Mouse (Mus musculus) CH12.LX (cell line): ENCODE results near the gene Safb. TPM values are rescaled to one million over a fixed set of nuclear protein-coding genes. Genes with fewer than 3 reads are reported as not detected.

Experiments
- DNase-seq: peaks from one replicate; pipeline ENCODE4 v3.0.0-alpha.2; 2013; ENCODE audit errors: extremely low read depth
- H3K27ac ChIP-seq: 2 replicates; pipeline ENCODE4 v1.5.1; 2012; ENCODE audit warnings: low read depth, mild to moderate bottlenecking, control low read depth, moderate library complexity; ENCODE audit not compliant: insufficient read depth
- H3K27me3 ChIP-seq: replicated peaks from 2 replicates; pipeline ENCODE3; 2012; ENCODE audit warnings: inconsistent platforms
- H3K36me3 ChIP-seq, 2 experiments: replicated peaks in 1 of 2; 2 replicates each; pipeline versions ENCODE3 to v1.6.1; 2012; ENCODE audit warnings: inconsistent platforms in 1 of 2, low read length in 1 of 2, mild to moderate bottlenecking in 1 of 2, mixed read lengths in 1 of 2, moderate library complexity in 1 of 2; ENCODE audit not compliant: control insufficient read depth in 1 of 2, insufficient read depth in 1 of 2
- H3K4me1 ChIP-seq, 2 experiments: 2 replicates each; pipeline ENCODE4 v1.6.1; 2012; ENCODE audit warnings: inconsistent platforms in 1 of 2, moderate library complexity in 1 of 2; ENCODE audit not compliant: insufficient read depth in 2 of 2, control insufficient read depth in 1 of 2
- H3K4me2 ChIP-seq: 2 replicates; pipeline ENCODE4 v1.6.1; 2012; ENCODE audit warnings: low read depth, mild to moderate bottlenecking, control low read depth; ENCODE audit not compliant: poor library complexity, insufficient read depth, severe bottlenecking
- H3K4me3 ChIP-seq, 3 experiments: fragments of 150-350 bp in 1 of 3; sonication (generic) in 1 of 3; replicated peaks in 1 of 3; 2 replicates each; pipeline versions ENCODE3 to v1.5.1; 2011 to 2012; ENCODE audit warnings: low read depth in 2 of 3, low read length in 2 of 3, mild to moderate bottlenecking in 2 of 3, moderate library complexity in 2 of 3, control low read depth in 1 of 3, improper control_type of control experiment in 1 of 3, inconsistent platforms in 1 of 3, mixed read lengths in 1 of 3; ENCODE audit not compliant: poor library complexity in 1 of 3
- H3K79me2 ChIP-seq: replicated peaks from 2 replicates; pipeline ENCODE4 v1.6.1; 2012; ENCODE audit warnings: mild to moderate bottlenecking, moderate library complexity; ENCODE audit not compliant: control insufficient read depth, poor library complexity, insufficient read depth, severe bottlenecking; ENCODE audit errors: extremely low read depth
- H3K9ac ChIP-seq: 2 replicates; pipeline ENCODE4 v1.6.1; 2012; ENCODE audit warnings: low read depth, mild to moderate bottlenecking, control low read depth, moderate library complexity; ENCODE audit not compliant: insufficient read depth
- H3K9me3 ChIP-seq: replicated peaks from 2 replicates; pipeline ENCODE3; 2012; ENCODE audit warnings: low read length, inconsistent platforms, mixed read lengths
- BHLHE40 ChIP-seq: IDR thresholded peaks from 2 replicates; pipeline ENCODE4 v1.6.1; 2011; ENCODE audit warnings: mild to moderate bottlenecking, low read depth, low read length, improper control_type of control experiment
- CTCF ChIP-seq, 2 experiments: IDR thresholded peaks in 1 of 2; conservative IDR thresholded peaks in 1 of 2; 2 replicates each; pipeline ENCODE4 v1.5.1; 2011 to 2012; ENCODE audit warnings: low read depth in 2 of 2, low read length in 2 of 2, improper control_type of control experiment in 1 of 2, inconsistent platforms in 1 of 2, mild to moderate bottlenecking in 1 of 2, moderate library complexity in 1 of 2
- ELF1 ChIP-seq: IDR thresholded peaks from 2 replicates; pipeline ENCODE4 v1.6.1; 2014; ENCODE audit warnings: low read depth, mild to moderate bottlenecking, inconsistent platforms, low read length, improper control_type of control experiment
- EP300 ChIP-seq: IDR thresholded peaks from 2 replicates; pipeline ENCODE4 v1.6.1; 2011; ENCODE audit warnings: low read length, improper control_type of control experiment
- IRF4 ChIP-seq: IDR thresholded peaks from 2 replicates; pipeline ENCODE4 v1.6.1; 2014; ENCODE audit warnings: low read depth, mild to moderate bottlenecking, inconsistent platforms, low read length, improper control_type of control experiment
- KAT2A ChIP-seq: IDR thresholded peaks from 2 replicates; pipeline ENCODE4 v1.6.1; 2012; ENCODE audit warnings: low read length, improper control_type of control experiment, inconsistent platforms; ENCODE audit not compliant: insufficient replicate concordance
- MAFK ChIP-seq: IDR thresholded peaks from 2 replicates; pipeline ENCODE4 v1.6.1; 2011; ENCODE audit warnings: low read length, improper control_type of control experiment; ENCODE audit not compliant: insufficient replicate concordance
- MEF2A ChIP-seq: IDR thresholded peaks from 2 replicates; pipeline ENCODE4 v1.6.1; 2014; ENCODE audit warnings: low read depth, mild to moderate bottlenecking, inconsistent platforms, low read length, improper control_type of control experiment, borderline replicate concordance
- MXI1 ChIP-seq: IDR thresholded peaks from 2 replicates; pipeline ENCODE4 v1.6.1; 2011; ENCODE audit warnings: mild to moderate bottlenecking, low read depth, low read length, improper control_type of control experiment
- NELFE ChIP-seq: IDR thresholded peaks from 2 replicates; pipeline ENCODE4 v1.6.1; 2011; ENCODE audit warnings: low read depth, low read length, improper control_type of control experiment
- NRF1 ChIP-seq: IDR thresholded peaks from 2 replicates; pipeline ENCODE4 v1.6.1; 2014; ENCODE audit warnings: low read depth, mild to moderate bottlenecking, inconsistent platforms, low read length, improper control_type of control experiment, moderate library complexity
- PAX5 ChIP-seq: IDR thresholded peaks from 2 replicates; pipeline ENCODE4 v1.6.1; 2012; ENCODE audit warnings: low read length, inconsistent platforms, mixed read lengths
- POLR2AphosphoS2 ChIP-seq: IDR thresholded peaks from 2 replicates; pipeline ENCODE4 v1.6.1; 2011; ENCODE audit warnings: low read depth, low read length, improper control_type of control experiment
- RAD21 ChIP-seq: IDR thresholded peaks from 2 replicates; pipeline ENCODE4 v1.6.1; 2011; ENCODE audit warnings: low read depth, mild to moderate bottlenecking, low read length, improper control_type of control experiment, moderate library complexity
- RCOR1 ChIP-seq: conservative IDR thresholded peaks from 2 replicates; pipeline ENCODE4 v1.6.1; 2012; ENCODE audit warnings: low read depth, mild to moderate bottlenecking, inconsistent platforms, low read length, improper control_type of control experiment
- SMC3 ChIP-seq: IDR thresholded peaks from 2 replicates; pipeline ENCODE4 v1.6.1; 2011; ENCODE audit warnings: low read depth, low read length, improper control_type of control experiment
- TBP ChIP-seq: conservative IDR thresholded peaks from 2 replicates; pipeline ENCODE4 v1.6.1; 2011; ENCODE audit warnings: low read depth, low read length, improper control_type of control experiment
- UBTF ChIP-seq: IDR thresholded peaks from 2 replicates; pipeline ENCODE4 v1.6.1; 2012; ENCODE audit warnings: low read depth, mild to moderate bottlenecking, inconsistent platforms, low read length, improper control_type of control experiment, moderate library complexity
- USF1 ChIP-seq: IDR thresholded peaks from 2 replicates; pipeline ENCODE4 v1.6.1; 2014; ENCODE audit warnings: low read depth, mild to moderate bottlenecking, inconsistent platforms, low read length, improper control_type of control experiment
- dilution Hi-C: fragments of 300-500 bp; cut with MboI; formaldehyde crosslinking; loops from 2 replicates; pipeline ENCODE4 v1.14.3; 2020; ENCODE audit warnings: low sequenced_read_pairs; ENCODE audit not compliant: extremely low pct_unique_long_range_greater_than_20kb, extremely low pct_ligation_motif_present
- in situ Hi-C: fragments of 300-500 bp; cut with MboI; formaldehyde crosslinking; loops from 3 replicates; pipeline ENCODE4 v1.14.3; 2019; ENCODE audit warnings: low sequenced_read_pairs, low pct_ligation_motif_present, low pct_unique_long_range_greater_than_20kb, mixed read lengths
- polyA plus RNA-seq: library from polyadenylated mRNA; unstranded; fragments of >175 nt; gene quantifications from 2 replicates; pipeline ENCODE4 v1.2.1, GENCODE M21; 2012; ENCODE audit warnings: low read depth; ENCODE audit not compliant: insufficient read length
- total RNA-seq, 2 experiments: library from RNA; depleted of rRNA; stranded (reverse); fragments of 300-350 nt in 1 of 2; fragments of >200 nt in 1 of 2; gene quantifications; 2 replicates each; pipeline ENCODE4 v1.2.3; 2012 to 2014

Safb gene
- total and polyA plus RNA-seq, 3 experiments: 25.4 to 135 (median 75.9) TPM

DNA sequence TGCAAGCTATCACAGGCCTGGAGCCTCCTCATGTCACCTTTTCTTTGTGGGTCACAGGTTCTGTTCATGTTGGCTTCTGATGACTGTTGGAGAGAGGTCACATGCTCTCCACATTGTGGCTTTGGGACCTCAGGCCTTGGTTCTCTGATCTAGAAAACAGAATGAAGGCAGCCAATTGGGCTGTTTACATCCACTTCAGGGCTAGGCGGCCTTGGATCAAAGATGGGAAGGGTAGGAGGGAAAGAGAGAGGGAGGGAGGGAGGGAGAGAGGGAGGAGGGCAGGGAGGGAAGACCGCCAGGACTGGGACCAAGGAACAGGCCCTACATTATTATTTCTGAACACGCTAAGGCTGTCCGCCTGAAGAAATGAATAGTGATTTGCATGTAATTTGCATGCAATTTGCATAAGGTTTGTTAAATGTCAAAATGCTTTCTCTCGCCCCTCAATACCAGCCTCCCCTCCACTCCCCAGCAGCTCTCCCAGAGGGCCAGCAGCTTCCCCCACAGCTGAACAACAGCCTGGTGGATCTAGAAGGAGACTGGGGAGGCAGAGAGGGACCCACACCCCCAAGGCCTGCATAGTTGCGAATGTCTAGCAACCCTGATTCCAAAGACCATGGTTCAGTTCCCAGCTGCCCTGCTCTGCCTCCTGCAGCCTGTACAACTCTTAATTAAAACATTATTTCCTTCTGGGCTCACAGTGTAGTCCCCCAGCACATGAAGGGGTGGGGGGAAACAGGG, 32.6 kb upstream of the Safb start:
- H3K36me3 ChIP-seq: peaks cover 0 to 15% of the 10 kb centered on the region in 2 experiments
- no peak for TF ChIP-seq BHLHE40
- no peak for TF ChIP-seq TBP
- no peak for TF ChIP-seq POLR2AphosphoS2
- no peak for TF ChIP-seq RCOR1
- TF ChIP-seq RAD21: no peak
- no peak for TF ChIP-seq NRF1
- no peak for TF ChIP-seq ELF1
- no peak for TF ChIP-seq EP300
- TF ChIP-seq PAX5: no peak
- no peak for TF ChIP-seq MXI1
- no peak for TF ChIP-seq USF1
- TF ChIP-seq KAT2A: no peak
- TF ChIP-seq NELFE: no peak
- no peak for TF ChIP-seq MAFK
- TF ChIP-seq MEF2A: no peak
- in situ Hi-C loops (loop anchor here (5.0 kb wide), 1 partner anchor 195 kb away; no protein-coding TSS in a partner anchor), dilution Hi-C loops (no loop called here)
- H3K79me2 ChIP-seq: no peaks in the 10 kb centered on the region
- no peaks in the 10 kb centered on the region for H3K27me3 ChIP-seq
- DNase-seq: peak; percentile 46
- no peak overlapping the region for H3K9ac ChIP-seq
- H3K4me1 ChIP-seq: peaks cover 26 to 33% of the 10 kb centered on the region in 2 experiments
- H3K4me3 ChIP-seq: no peak overlapping the region
- H3K4me2 ChIP-seq: no peak overlapping the region
- H3K9me3 ChIP-seq: no peaks in the 10 kb centered on the region
- H3K27ac ChIP-seq: no peak overlapping the region

DNA sequence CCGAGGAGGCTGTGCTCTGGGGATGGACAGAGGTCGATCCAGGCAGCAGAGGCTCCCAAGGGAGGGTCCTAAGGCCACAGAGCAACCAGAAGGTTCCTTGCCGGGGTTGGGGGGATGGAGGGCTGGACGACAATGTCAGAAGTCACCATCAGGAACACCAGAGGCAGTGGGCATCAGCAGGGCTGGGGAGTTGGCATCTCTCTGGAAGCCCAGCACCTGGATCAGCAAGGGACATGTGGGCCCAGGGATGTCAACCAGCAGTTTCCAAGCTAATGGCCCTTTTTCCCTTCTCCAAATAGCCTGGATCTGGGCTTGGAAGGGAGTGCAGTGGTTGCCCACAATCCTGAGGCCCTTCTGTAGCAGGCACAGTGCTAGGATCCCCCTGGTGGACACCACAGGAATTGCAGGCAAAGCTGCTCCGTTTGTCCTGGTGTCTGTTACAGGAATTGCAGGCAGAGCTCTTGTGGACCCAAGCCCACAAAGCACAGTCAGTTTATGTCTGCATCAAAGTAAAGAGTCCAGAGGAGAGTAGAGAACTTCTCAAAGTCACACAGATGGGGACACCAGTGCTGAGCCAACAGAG, 31.8 kb upstream of the Safb start:
- in situ Hi-C loops: loop anchor here (5.0 kb wide), 1 partner anchor 196 kb away; no protein-coding TSS in a partner anchor
- no peak for TF ChIP-seq IRF4
- TF ChIP-seq NELFE: peak; percentile 73; the same call in 1 of the 2 replicates
- TF ChIP-seq SMC3: peak; percentile 85
- TF ChIP-seq UBTF: no peak
- peak; percentile 100 for TF ChIP-seq CTCF (conservative IDR thresholded peaks at IDR 0.05 in 1 of 2, IDR thresholded peaks at IDR 0.05 in 1 of 2; ENCODE audit: low read depth in 2 of 2, low read length in 2 of 2)
- peak; percentile 83 for TF ChIP-seq RAD21

More for the DNA sequence above, 31.8 kb upstream of the Safb start:
- Histone ChIP-seq H3K4me1 (peaks cover 26 to 33% of the 10 kb centered on the region in 2 experiments), H3K79me2 (no peaks in the 10 kb centered on the region), H3K4me2 (no peak overlapping the region), H3K27ac (no peak overlapping the region), H3K27me3 (no peaks in the 10 kb centered on the region), H3K9me3 (no peaks in the 10 kb centered on the region), H3K9ac (no peak overlapping the region), H3K4me3 (no peak overlapping the region), H3K36me3 (peaks cover 0 to 19% of the 10 kb centered on the region in 2 experiments)
- dilution Hi-C loops: no loop called here
- peak; percentile 79 for DNase-seq
